Mouse (Mus musculus) midbrain, embryonic 14.5 days (tissue): ENCODE measurements around the gene Gm11492. TPM values are rescaled to one million over a fixed set of nuclear protein-coding genes. Genes with fewer than 3 reads are reported as not detected.

Experiments
- ATAC-seq: fragments of 200-750 bp; cut with Nextera tagmentation; 2 replicates; pipeline ENCODE4 v1.8.0; 2017; ENCODE audit warnings: moderate number of reproducible peaks, moderate library complexity; ENCODE audit not compliant: low FRiP score, low TSS enrichment
- DNase-seq: peaks from one replicate; pipeline ENCODE4 v3.0.0-alpha.2; 2015
- H3K27ac ChIP-seq: fragments of 300-500 bp; sonication (generic); replicated peaks from 2 replicates; pipeline ENCODE4 v1.5.1; 2014; ENCODE audit warnings: mild to moderate bottlenecking, low read depth, low read length, moderate library complexity
- H3K27me3 ChIP-seq: fragments of 300-500 bp; sonication (generic); 2 replicates; pipeline ENCODE4 v1.6.1; 2014; ENCODE audit warnings: low read length, control low read depth, mixed read lengths; ENCODE audit not compliant: control insufficient read depth, insufficient read depth
- H3K36me3 ChIP-seq: fragments of 300-500 bp; sonication (generic); 2 replicates; pipeline ENCODE4 v1.6.1; 2014; ENCODE audit warnings: low read length, control low read depth; ENCODE audit not compliant: control insufficient read depth, insufficient read depth
- H3K4me1 ChIP-seq: fragments of 300-500 bp; sonication (generic); 2 replicates; pipeline ENCODE4 v1.6.1; 2014; ENCODE audit warnings: mild to moderate bottlenecking, antibody characterized with exemption, low read length, control low read depth; ENCODE audit not compliant: control insufficient read depth, insufficient read depth
- H3K4me2 ChIP-seq: fragments of 300-500 bp; sonication (generic); 2 replicates; pipeline ENCODE4 v1.6.1; 2014; ENCODE audit warnings: mild to moderate bottlenecking, low read length, moderate library complexity
- H3K4me3 ChIP-seq: fragments of 300-500 bp; sonication (generic); replicated peaks from 2 replicates; pipeline ENCODE4 v1.5.1; 2014; ENCODE audit warnings: low read depth, low read length
- H3K9ac ChIP-seq: fragments of 300-500 bp; sonication (generic); replicated peaks from 2 replicates; pipeline ENCODE4 v1.6.1; 2014; ENCODE audit warnings: mild to moderate bottlenecking, low read length, moderate library complexity
- H3K9me3 ChIP-seq: fragments of 300-500 bp; sonication (generic); 2 replicates; pipeline ENCODE4 v1.6.1; 2016; ENCODE audit warnings: low read length, control low read depth, mixed read lengths; ENCODE audit not compliant: control insufficient read depth
- WGBS: fragments of 180-500 bp; shearing (Covaris S2); extraction: QIAGEN DNeasy Blood & Tissue Kit; methylation state at CpG from one replicate; pipeline ENCODE4 v1.1.7; 2014; 5-methylcytosine and 5-hydroxymethylcytosine counted together
- polyA plus RNA-seq: library from polyadenylated mRNA; unstranded; fragments of >200 nt; fragmentation: Nextera tagmentation; extraction: Ambion mirVana; gene quantifications from 2 replicates; pipeline ENCODE4 v1.2.1, GENCODE M21; 2014

The Gm11492 gene
- polyA plus RNA-seq, 1 experiment from 2014 or later = not detected

DNA sequence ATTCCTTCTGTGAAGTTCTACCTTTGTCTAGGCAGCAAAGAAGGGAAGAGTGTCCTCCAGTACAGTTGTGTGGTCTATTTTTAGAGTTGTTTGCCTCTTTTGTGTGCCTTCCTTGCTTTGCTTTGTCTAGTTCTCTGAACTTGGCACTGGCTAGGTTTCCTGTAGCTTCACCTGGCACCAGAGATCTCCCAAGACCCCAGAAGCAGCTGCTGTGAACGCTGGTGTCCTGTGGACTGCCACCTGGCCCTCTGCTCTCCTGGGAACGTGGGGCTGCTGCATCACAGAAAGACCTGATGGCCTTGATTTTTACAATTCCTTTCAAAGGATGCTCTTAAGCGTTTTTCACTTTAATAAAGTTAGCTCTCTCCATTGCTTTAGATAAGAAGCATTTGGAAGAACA is 23.5 kb upstream of the Gm11492 start:
- no peak overlapping the region for H3K4me3 ChIP-seq
- no peak for DNase-seq

DNA sequence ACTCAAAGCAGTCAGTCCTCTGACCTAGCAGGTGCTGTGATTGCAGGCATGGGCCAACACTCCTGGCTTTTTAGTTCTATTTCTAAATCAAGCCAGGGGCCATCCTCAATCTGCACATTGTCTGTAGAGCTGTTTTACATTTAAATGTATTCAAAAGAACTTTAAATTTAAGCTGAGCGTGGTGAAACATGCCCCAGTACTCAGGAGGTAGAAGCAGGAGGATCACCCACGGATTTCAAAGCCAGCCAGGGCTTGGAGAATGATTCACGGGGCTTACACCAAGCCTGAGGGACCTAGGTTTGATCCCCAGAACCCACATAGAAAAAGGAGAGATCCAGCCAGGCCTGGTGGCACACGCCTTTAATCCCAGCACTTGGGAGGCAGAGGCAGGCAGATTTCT is 13.1 kb upstream of the Gm11492 start:
- Histone ChIP-seq H3K4me1 (no peaks in the 10 kb centered on the region), H3K9me3 (no peaks in the 10 kb centered on the region), H3K36me3 (no peaks in the 10 kb centered on the region), H3K4me2 (no peak overlapping the region), H3K9ac (no peak overlapping the region), H3K4me3 (no peak overlapping the region), H3K27ac (no peak overlapping the region), H3K27me3 (no peaks in the 10 kb centered on the region)
- ATAC-seq (no peak), DNase-seq (no peak)
- WGBS = 71% methylated on average over 4 of the region's 4 CpGs

More for the DNA sequence above, 23.5 kb upstream of the Gm11492 start:
- no peaks in the 10 kb centered on the region for H3K27me3 ChIP-seq
- H3K9me3 ChIP-seq = no peaks in the 10 kb centered on the region
- no peak overlapping the region for H3K4me2 ChIP-seq
- 0 out of 2 replicates have a peak, but pooled peaks cover 2% of the 10 kb centered on the region for H3K4me1 ChIP-seq
- no peaks in the 10 kb centered on the region for H3K36me3 ChIP-seq
- H3K27ac ChIP-seq = no peak overlapping the region
- no peak overlapping the region for H3K9ac ChIP-seq
- 55% methylated on average over 3 of the region's 3 CpGs for WGBS
- no peak for ATAC-seq

DNA sequence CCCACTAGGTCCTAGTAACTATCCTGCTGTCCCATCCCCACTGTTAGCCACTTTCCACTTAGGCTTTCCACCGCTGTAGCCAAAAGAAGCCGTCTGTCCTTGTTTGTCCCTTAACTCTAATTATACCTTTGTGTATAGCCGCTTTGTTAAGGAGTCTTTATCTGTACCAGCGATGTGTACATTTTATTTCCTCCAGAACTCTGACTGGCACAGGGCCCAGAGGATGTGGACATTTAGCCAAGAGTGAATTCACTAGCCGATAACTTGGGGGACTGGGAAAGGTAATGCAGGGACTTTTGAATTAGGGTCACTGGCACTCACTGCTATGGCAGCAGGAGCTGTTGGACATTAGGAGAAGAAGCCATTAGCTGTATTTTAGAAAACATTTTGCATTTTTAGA is 12.1 kb upstream of the Gm11492 start:
- H3K9me3 ChIP-seq = no peaks in the 10 kb centered on the region
- H3K4me1 ChIP-seq = no peaks in the 10 kb centered on the region
- H3K4me2 ChIP-seq = no peak overlapping the region
- no peak for ATAC-seq
- DNase-seq = peak; percentile 9
- H3K9ac ChIP-seq = no peak overlapping the region
- 57% methylated on average over 5 of the region's 5 CpGs for WGBS
- H3K4me3 ChIP-seq = no peak overlapping the region
- no peaks in the 10 kb centered on the region for H3K27me3 ChIP-seq
- H3K27ac ChIP-seq = no peak overlapping the region
- no peaks in the 10 kb centered on the region for H3K36me3 ChIP-seq

- Histone ChIP-seq H3K4me1 (no peaks in the 10 kb centered on the region), H3K9ac (no peak overlapping the region), H3K36me3 (no peaks in the 10 kb centered on the region), H3K27me3 (no peaks in the 10 kb centered on the region), H3K9me3 (no peaks in the 10 kb centered on the region), H3K4me3 (no peak overlapping the region), H3K27ac (no peak overlapping the region), H3K4me2 (no peak overlapping the region)
- ATAC-seq (no peak), DNase-seq (no peak)
- WGBS = 37% methylated on average over 2 of the region's 2 CpGs
Measured at GRCm38 (mm10) chr11:87555106-87555703, 11.2 kb upstream of the Gm11492 start.

DNA sequence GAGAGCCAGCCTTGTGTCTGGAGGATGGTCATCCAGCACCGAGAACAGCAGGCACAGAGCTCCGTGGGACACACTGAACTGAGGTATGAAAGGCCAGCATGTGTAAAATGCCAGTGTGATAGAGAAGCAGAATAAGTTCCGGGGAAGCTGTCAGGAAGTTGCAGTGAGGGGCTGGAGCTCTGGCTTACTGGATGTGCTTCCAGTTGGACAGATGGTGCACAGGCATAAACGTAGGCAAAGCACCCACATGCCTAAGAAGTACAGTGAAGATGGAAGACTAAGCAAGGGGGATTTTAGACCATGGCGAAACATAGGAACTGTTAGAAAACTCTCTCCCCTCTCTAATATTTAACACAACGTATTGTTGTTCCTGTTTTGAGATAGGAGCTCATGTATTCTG is 5.2 kb upstream of the Gm11492 start:
- H3K4me3 ChIP-seq = no peak overlapping the region

DNA sequence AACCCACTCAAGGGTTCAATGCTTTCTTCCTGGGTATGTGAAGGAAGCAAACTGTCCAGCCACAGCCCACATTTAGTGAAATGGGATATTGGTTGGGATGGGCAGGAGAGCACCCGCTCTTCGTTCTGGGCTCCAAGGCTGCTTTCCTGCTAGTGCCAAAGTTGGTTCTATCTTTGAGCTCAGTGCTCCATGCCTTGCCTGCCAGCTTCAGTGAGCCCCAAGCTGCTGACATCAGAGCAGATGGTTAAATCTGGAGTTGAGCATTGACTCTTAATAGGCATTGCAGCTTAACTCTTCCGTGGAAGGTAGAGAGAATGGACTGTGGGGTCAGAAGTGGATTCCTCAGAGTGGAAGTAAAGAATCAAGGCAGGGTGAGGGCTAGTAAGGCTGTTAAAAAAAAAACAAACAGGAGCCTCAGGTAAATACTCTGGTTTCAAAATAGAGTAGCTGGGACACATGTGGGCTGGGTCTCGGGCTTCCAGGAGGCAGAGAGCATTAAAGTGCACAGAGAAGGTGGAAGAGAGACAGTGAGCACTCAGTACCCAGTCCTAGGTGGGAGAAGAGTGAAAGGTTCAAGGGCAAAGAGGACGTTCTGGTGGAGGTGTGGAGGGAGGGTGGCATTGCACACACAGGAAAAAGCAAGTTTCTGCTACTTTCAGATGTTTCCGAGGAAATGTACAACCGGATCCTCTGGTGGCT is 2.0 kb downstream of the Gm11492 start, which contains the start of gene Sept4:
Sept4 (plus strand) TSS at position 649 of the 699 bp plus-strand sequence.
- Histone ChIP-seq H3K4me1 (no peaks in the 10 kb centered on the region), H3K36me3 (no peaks in the 10 kb centered on the region), H3K9me3 (no peaks in the 10 kb centered on the region), H3K27me3 (no peaks in the 10 kb centered on the region), H3K27ac (no peak within 1 kb of the TSS), H3K4me3 (no peak within 1 kb of the TSS), H3K9ac (no peak within 1 kb of the TSS), H3K4me2 (no peak within 1 kb of the TSS)
- DNase-seq (no peak), ATAC-seq (no peak)
- 82% methylated on average over 7 of the region's 7 CpGs for WGBS

More for the DNA sequence above, 5.2 kb upstream of the Gm11492 start:
- ATAC-seq (no peak), DNase-seq (no peak)
- WGBS = 84% methylated on average over 6 of the region's 6 CpGs
- H3K4me1 ChIP-seq = no peaks in the 10 kb centered on the region
- H3K27me3 ChIP-seq = no peaks in the 10 kb centered on the region
- H3K27ac ChIP-seq = no peak overlapping the region
- no peaks in the 10 kb centered on the region for H3K9me3 ChIP-seq
- H3K4me2 ChIP-seq = no peak overlapping the region
- no peak overlapping the region for H3K9ac ChIP-seq
- no peaks in the 10 kb centered on the region for H3K36me3 ChIP-seq

GRCm38 (mm10) chr11:87570743-87571142 is 4.3 kb downstream of the Gm11492 start:
- Histone ChIP-seq H3K4me3 (no peak overlapping the region), H3K27me3 (no peaks in the 10 kb centered on the region), H3K36me3 (no peaks in the 10 kb centered on the region), H3K4me1 (no peaks in the 10 kb centered on the region), H3K4me2 (no peak overlapping the region), H3K9me3 (no peaks in the 10 kb centered on the region), H3K27ac (no peak overlapping the region), H3K9ac (no peak overlapping the region)
- ATAC-seq = no peak
- 20% methylated on average over 5 of the region's 5 CpGs for WGBS
- DNase-seq = no peak

DNA sequence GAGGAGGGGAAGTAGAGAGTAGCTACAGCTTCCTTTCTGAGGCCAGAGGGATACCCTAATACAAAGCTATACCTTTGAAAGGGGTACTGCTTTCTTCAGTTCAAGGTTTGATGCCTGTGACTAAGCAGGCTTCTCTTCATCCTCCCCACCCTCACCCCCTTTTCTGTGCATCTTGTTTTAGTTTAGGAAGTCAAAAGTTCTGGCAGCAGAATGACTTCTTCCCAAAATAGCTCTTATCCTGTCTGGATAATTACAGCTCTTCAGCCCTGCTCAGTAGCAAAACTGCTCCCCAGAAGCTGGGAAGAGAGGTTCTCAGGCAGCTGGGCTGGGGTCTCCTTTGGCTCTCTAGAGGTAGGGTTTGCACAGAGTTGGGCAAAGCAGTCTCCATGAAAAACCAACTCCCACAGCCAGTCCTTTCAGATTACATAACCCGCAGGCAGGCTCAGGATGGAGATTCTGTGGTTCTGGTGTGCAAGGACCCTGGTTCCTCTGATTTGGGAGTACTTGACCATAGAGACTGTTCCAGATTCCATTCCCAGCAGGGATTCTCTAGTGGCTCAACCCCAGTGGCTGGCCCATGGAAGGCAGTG is 5.0 kb downstream of the Gm11492 start:
- DNase-seq = no peak
- no peak overlapping the region for H3K27ac ChIP-seq
- no peaks in the 10 kb centered on the region for H3K27me3 ChIP-seq
- 85% methylated on average over 1 of the region's 1 CpGs for WGBS
- H3K36me3 ChIP-seq = no peaks in the 10 kb centered on the region
- H3K9me3 ChIP-seq = no peaks in the 10 kb centered on the region
- no peak for ATAC-seq
- H3K4me3 ChIP-seq = no peak overlapping the region
- no peaks in the 10 kb centered on the region for H3K4me1 ChIP-seq
- no peak overlapping the region for H3K9ac ChIP-seq
- H3K4me2 ChIP-seq = no peak overlapping the region

- Histone ChIP-seq H3K4me1 (peaks cover 14% of the 10 kb centered on the region), H3K36me3 (no peaks in the 10 kb centered on the region), H3K27ac (no peak overlapping the region), H3K9me3 (no peaks in the 10 kb centered on the region), H3K27me3 (no peaks in the 10 kb centered on the region), H3K4me3 (no peak overlapping the region), H3K4me2 (no peak overlapping the region), H3K9ac (no peak overlapping the region)
- 79% methylated on average over 7 of the region's 7 CpGs for WGBS
- ATAC-seq = no peak
- DNase-seq = no peak
Measured at GRCm38 (mm10) chr11:87573751-87574150, 7.3 kb downstream of the Gm11492 start.
